Mouse (Mus musculus): ENCODE measurements around the gene Faap24.
A peak's percentile ranks its signal among the peaks of the same experiment; 100 is the strongest.

The Faap24 gene

DNA sequence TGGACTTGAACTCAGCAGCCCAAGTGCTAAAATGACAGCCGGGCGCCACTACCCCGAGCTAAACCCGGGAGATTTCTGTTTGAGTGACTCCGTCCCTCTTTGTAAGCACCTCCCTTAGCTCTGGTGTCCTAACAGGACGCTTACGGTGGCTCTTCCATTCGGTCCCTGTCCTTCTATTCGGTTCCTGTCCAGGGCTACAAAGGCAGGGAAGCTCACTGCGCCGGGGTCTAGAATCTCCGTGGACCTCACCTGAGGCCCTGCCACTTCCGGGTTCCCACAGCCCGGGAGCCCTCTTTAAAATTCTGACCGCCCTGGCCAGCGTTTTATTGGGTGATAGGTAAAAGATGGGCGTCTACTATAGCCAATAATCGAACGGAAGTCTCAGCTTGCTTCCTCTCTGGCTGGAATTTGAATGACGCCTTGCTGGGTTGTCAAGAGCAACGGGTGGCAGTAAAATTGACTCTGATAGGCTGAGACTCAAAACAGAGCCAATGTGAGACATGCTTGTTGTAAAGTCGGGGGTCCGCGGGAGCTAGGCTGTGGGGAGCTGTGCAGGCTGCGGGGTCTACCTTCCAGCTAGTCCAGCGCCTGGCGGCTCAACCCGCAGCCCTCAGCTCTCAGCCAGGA lies at the start of gene Faap24, which contains the start of gene Cep89:
Faap24 (minus strand) TSS at position 295 of the 627 bp plus-strand sequence.
Cep89 (plus strand) TSS at position 494 of the 627 bp plus-strand sequence.
- peak; percentile 97 for DNase-seq (ENCODE audit: low read depth, low spot score)

DNA sequence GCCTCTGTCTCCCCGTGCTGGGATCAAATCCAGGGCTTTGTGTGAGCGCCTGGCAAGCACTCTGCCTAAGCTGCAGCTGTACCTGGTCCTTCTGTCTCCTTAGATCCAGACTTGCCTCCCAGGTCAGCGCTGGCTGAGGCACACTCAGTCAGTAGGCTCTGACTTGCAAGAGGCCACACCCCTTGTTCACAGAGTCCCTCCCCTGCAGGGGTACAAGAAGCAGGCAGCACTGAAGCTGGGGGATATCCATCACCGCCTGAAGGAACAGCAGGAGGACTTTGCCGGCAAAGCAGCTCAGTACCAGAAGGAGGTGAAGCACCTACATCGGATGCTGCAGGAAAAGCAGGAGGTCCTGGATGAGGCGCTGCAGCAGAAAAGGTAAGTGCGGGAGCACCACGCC lies 38.6 kb upstream of the Faap24 start:
- no peak for DNase-seq (ENCODE audit: low read depth, low spot score)

DNA sequence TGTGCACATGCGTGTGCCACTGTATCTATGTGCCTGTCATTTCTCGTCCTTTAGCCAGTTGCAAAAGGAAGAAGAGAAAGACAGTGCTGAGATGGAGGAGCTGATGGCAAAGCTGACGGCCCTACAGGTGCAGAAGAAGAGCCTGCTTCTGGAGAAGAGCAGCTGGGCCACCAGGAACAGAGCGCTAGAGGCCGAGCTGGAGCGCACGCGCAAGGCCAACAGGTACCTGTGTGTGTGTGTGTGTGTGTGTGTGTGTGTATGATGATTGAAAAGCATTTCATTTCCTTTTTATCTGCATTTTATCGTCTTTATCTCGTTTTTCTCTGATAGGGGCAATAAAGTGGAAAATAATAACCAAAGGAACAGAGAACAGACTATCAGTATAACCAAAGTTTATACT lies 31.5 kb upstream of the Faap24 start:
- DNase-seq (ENCODE audit: low read depth, low spot score): no peak

DNA sequence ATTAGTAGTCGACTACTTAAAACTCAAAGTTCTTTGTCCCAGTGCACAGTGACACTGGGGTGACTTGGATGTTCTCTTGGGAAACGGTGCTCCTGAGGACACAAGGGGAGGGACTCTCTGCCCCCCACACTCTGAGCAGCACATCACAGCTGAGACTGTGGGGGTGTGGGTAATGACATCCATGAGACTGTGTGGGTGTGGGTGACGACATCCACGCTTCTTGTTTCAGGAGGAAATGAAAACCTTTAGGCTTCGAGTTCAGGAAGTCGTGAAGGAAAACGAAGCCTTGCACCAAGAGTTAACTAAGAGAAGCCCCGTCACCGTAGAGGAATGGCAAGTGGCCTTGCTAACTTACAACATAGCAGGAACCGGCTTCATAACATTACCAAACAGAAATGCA lies 26.4 kb upstream of the Faap24 start:
- DNase-seq (ENCODE audit: low read depth, low spot score): no peak

DNA sequence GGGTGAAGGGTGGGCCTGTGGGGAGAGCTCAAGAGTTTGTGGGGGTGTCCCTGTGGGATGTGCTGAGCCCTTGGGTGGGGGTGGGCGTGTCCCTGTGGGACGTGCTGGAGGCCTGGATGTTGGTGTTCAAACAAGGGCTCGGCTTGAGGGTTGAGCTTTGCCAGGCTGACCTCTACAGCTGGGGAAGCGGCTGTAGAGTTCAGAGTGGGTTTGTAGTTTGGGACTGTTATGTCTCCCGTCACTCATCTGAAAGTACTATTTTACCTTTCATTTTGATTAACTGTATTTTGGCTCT lies 20.0 kb upstream of the Faap24 start:
- DNase-seq (ENCODE audit: low read depth, low spot score): no peak

DNA sequence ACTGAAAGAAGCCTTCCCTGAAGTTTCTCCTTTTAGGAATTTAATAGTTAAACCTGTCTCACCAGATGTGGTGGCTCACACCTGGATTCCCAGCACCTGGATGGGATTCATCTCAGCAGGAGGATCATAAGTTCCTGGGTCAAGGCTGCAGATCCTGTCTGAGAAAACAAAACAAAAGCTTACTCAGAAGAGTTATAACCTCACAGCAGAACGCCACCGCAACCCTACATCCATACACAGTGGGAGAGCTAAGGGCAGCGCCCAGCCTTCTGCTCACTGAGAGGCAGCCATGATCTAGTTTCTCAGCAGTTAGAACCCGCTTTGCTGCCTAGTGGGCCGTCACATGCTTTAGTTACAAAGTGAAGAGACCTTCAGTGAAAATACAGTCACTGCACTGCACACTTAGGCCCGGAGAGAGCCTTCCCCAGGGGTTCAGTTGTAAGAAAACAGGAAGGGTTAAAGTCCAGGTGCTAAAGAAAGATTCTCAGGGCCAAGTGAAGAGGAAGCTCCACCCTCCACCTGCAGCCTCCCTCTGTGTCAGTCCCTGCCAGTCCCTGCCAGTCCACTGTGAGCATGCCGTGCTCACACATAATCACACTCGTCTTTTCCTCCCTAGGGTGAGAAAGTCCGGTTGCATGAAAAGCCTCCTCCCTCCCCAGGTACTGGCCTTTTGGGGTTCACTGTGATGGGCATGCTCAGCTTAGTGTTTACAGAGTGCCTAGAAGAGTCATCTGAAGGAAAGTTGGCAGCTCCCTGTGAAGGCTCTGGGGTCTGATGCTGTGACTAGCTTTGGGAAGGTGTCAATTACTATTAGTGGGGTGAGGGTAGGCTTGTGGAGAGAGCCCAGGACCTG lies 19.4 kb upstream of the Faap24 start:
- DNase-seq (ENCODE audit: low read depth, low spot score): no peak

DNA sequence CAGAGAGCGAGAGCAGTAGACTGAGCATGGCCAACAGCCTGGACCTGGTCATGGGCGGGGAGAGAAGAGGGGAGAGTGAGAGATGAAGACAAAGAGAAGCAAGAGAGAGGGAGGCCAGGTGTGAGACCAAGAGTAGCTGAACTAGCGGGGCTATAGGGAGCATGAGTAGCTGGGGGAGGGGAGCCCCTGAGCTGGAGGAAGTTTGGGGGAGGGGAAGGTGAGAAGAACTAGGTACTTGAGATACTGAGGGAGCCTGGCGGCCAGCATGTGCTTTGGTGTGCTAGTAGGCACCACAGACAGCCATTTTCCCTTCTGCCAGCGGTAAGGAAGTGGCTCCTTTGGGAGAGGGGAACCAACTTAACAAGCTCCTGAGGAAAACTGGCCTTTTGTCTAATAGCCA lies 18.6 kb upstream of the Faap24 start:
- DNase-seq (ENCODE audit: low read depth, low spot score): no peak

DNA sequence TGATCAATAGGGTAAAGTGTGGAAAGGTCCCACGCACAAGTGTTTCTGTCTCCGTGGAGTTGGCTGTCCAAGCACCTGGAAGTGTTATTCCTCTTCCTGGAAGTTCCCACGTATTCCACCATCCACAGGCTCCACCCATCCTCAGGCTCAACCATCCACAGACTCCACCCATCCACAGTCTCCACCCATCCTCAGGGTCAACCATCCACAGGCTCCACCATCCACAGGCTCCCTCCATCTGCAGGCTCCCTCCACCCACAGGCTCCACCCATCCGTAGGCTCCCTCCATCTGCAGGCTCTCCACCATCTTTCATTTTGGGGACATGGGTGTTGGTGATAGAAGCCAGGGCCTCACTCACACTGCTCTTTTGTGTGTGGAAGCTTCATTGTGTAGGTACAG lies 4.5 kb upstream of the Faap24 start:
- DNase-seq (ENCODE audit: low read depth, low spot score): no peak

DNA sequence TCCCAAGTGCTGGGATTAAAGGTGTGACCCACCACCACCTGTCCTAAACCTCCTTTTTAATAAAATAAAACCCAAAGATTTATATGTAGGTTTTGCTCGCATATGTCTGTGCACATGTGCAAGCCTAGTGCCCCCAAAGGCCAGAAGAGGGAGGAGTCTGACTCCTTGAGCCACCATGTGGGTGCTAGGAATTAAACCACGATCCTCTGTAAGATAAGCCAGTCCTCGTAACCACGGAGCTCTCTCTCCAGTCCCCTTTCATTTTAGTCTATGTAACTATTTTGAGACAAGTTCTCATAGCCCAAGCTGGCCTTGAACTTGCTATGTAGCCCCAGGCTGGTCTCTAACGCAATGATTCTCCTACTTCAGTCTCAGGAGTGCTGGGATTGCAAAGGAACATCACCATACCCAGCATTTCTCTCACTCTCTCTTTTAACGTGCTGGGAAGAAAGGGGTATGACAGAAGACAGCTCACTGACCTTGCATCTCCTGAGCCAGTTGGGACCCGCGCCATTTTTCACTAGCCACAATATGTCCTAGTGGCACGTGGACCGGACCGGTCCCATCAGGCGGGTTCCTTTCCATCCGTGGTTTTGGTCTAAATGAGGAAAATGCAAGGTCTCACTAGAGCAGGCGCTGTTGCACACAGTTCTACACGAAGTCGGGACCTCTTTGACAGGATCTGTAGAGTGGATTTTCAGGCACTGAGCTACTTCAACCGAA lies 741 bp downstream of the Faap24 start:
- DNase-seq (ENCODE audit: low read depth, low spot score): no peak

DNA sequence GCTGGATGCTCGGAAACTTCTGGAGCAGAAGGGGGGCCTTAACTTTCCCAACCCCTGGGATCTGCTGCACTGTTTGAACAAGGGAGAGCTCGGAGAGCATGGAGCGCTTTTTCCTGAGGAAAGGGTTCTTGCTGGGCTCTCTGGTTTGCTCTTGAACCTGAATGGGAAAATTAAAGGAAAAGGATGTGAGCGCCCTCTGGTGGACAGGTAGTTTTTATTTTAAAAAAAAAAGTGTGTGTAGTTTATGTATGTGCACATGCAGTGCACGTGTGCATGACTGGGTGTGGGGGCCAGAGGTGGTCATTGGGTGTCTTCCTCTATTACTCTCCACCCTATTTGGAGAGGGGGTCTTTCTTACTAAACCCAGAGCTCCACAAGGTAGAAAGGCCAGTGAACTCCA lies 3.7 kb downstream of the Faap24 start:
- DNase-seq (ENCODE audit: low read depth, low spot score): no peak

DNA sequence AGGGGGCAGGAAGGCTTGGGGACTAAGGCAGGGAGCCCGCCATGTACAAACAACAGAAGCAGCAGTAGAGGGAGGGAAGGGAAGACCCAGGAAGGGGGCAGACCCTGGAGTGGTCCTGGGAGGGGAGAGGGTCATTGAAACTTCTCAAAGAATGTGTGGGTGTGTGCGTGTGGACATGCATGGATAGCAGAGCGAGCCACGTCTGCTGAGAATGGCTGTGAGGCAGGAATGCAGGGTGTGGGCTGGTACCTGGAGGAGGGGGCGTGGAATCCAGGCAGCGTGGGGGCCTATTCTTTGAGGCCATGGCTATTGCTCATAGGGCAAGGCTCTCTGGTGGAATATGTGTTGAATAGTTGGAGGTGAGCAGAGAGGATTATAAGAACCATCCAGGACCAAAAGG lies 7.9 kb downstream of the Faap24 start:
- DNase-seq (ENCODE audit: low read depth, low spot score): no peak

DNA sequence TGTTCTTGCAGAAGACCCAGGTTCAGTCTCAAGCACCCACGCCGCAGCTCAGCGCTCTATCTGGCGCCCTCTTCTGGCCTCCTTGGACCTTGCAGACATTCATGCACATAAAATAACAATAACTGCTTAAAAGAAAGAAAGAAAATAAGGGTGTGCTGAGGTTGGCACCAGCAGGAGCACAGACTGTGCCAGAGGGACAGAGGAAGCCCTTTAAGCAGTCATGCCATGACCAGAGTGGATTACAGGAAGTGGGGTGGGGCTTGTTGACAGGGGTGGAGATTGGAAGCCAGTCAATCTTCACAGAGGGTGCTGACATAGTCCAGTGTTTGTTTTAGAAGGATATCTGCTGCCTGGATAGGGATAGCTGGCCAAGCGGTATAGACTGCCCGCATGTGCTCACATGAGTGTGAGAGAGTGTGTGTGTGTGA lies 10.1 kb downstream of the Faap24 start:
- DNase-seq (ENCODE audit: low read depth, low spot score): no peak

DNA sequence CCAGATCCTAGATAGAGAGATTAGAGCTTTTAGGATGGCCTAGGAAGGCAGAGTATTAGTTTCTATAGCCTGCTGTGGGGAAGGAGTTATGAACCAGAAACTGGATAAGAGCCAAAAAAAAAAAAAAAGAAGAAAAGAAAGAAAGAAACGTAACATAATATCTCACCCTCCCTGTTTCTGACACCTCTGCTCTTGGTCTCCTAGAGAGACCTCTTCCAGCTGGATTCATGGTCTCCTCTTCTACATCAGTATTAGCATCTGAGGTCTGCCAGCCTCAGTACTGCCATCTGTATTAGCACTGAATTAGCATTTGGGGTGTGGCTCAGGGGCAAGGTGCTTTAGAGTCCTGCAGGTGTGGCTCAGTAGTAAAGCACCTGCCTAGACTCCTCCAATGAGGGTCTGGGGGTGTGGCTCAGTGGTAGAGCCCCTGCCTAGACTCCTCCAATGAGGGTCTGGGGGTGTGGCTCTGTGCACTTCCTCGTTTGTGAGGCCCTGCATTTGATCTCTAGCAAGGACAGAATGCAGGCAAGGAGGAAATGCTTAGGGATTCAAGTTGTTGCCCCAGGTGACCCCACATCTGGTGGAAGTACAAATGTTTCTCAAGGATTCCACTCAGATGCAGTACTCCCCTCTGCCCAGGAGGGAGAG lies 13.8 kb downstream of the Faap24 start:
- no peak for DNase-seq (ENCODE audit: low read depth, low spot score)

DNA sequence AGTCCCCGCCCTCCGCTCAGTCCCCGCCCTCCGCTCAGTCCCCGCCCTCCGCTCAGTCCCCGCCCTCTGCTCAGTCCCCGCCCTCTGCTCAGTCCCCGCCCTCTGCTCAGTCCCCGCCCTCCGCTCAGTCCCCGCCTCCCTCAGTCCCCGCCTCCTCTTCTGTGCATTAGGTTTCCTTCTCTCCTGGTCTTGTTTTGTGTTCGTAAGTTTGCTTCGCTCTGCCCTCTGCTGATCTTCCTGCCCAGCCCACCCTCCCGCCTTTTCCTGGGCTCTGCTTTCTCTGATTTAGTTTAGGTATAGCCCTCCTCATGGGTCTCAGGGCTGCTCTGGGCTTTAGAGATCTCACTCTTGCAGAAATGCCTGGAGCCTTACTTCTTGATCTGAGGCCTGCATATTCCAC lies 14.8 kb downstream of the Faap24 start:
- no peak for DNase-seq (ENCODE audit: low read depth, low spot score)

DNA sequence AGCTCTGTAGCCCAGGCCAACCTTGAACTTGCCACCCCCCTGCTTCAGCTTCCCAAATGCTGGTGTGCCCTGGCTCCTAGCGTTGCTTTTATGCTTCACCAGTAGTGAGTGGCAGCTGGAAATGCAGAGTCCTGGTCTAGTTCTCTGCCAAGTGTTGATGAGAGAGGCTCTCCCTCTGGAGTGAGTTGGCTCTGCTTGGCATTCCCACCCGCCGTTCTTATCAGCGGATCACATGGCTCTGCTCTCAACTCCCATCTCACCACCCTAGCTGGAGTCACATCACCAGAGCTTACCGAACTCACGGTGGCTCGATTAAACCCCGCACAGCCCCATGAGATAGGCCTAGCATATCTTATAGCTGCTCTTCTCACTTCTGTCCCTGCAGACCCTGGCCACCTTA lies 16.3 kb downstream of the Faap24 start:
- DNase-seq (ENCODE audit: low read depth, low spot score): no peak

DNA sequence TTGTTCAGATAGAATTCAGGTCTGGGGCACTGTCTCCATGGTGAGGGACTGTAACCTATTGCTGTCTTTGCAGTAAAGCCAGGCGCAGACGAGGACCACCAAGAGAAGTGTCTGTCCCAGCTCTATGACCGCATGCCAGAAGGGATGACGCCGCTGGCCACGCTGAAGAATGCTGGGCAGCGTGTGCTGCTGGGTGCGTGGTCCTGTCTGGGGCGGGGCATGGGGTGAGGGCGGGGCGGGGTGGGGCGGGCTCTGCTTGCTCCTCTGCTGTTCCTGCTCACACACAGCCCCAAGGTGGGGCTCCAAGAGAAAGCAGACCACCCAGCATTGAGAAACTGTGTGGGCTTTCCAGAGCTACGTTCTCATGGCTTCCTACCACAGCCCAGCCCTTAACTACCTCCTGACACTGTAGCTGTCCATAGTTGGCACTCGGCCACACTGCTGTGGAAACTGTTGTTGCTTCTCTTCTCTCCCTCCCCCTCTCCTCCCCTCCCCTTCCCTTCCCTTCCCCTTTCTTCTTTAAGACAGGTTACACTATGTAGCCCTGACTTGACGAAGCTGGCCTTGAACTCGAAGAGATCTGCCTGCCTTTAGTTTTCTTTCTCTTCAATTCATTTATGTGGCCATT lies 17.0 kb downstream of the Faap24 start:
- no peak for DNase-seq (ENCODE audit: low read depth, low spot score)

DNA sequence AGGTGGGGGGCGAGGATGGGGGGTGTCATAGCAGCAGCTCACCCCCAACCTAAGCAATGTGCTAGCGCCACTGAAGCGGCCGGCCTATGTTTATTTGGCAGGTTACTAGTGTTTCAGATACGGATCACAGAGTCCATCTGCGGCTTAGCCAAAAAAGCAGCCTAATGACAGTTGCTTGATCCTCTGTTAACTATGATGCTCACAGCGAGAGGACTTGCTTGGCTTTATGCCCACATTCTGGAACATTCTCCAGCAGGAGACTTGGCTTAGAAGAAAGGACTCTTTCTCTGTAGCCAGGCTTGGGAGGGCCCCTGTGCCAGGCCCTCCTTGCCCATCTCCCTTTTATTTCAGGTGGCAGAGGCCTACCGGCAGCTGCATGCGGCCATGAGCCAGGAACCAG lies 20.0 kb downstream of the Faap24 start:
- DNase-seq (ENCODE audit: low read depth, low spot score): no peak

DNA sequence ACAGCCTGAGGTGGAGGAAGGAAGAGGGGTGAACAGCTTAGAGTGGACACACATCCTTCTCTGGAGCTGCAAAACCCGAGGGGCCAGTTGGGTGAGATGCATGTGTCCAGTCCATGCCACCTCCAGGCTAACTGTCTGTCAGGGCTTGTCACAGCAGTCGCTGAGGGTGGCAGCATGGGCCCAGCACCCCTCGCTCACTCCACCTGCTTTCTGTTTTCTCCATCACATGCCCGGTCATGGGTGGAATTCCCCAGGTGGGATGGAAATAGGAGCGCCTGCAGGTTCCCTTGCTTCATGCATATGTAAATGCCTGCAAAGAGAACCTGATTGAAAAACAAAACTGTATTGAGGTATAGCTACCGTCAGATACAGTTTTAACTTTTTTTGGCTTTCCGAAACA lies 22.4 kb downstream of the Faap24 start:
- no peak for DNase-seq (ENCODE audit: low read depth, low spot score)

DNA sequence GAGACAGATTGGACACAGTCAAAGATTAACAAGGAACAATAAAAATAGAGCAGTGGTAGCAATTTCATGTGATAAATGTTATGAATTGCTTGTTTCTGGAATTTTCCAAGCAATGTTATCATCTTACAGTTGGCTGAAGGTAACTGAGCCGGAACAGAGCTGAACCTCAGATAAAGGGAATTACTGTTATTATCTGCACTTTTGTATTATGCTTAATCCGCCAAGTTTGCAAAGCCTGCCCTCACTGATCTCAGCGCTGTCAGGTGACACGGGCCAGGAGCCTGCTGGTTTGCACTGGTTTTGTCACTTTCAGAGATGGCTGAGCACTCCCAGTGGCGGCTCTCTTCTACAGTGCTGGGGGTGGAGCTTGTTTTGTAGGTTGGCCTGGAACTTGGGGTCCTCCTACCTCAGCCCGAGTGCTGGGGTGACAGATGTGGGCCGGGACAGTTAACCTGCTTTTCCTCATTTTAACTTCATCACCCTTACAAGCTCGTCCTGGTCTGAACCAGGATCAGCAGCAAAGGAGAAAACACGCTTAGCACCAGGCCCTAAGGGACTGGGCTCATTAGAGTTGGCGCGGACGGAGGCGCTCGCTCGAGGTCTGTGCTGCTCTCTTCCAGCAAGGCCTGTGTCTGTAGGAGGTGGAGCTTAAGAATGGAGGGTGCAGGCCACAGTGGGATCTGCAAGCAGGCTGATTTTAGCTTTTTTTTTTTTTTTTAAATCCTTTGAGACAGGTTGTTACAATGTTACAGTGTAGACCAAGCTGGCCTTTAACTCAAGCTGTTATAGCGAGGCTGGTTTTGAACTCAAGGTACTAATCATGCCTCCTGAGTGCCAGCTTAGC lies 23.3 kb downstream of the Faap24 start:
- no peak for DNase-seq (ENCODE audit: low read depth, low spot score)

DNA sequence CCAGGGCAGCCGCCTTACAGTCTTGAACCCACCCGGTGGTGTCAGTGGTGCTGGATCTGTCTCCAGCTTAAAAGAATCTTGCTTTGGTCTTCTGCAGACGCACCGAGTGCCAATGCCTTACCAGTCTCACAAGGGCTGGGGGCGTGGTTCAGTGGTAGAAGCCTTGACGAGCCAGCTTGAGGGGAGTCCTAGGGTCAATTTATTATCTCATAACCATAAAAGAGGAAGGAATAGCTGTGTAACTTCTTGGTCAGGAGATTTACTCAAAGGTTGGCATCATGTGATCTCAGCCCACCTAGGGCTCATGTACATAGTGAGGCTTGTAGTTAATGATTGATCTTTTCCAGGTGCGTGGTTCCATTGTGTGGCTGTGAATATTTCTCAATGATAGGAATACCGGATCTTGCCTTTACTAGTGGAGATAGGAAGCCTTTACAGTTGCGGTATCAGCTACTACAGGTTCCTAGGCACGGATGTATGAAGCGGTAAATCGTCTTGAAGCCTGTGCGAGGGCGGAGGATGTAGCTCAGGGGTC lies 24.1 kb downstream of the Faap24 start:
- DNase-seq (ENCODE audit: low read depth, low spot score): no peak

DNA sequence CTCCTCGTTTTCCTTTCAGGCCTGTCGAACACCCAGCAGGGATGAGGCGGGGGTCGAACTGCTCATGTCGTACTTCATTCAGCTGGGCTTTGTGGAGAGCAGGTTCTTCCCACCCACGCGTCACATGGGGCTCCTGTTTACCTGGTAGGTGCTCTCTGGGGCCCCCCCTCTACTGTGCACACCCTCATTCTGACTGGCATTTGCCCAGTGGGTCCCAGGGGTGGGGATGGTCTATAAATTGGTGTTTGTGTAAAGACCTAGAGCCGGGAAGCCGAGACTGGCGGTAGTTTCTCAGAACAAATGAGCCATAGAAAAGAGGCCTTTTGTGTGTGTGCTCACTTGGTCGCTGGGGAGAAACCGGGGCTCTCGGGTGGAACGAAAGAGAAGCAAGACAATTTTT lies 25.5 kb downstream of the Faap24 start:
- DNase-seq (ENCODE audit: low read depth, low spot score): no peak
